7 mouse cellular contexts compared by ENCODE assay signal in genomic region chr7:67953764-67954242, GRCm38 (mm10). TPM values are rescaled to one million over a fixed set of nuclear protein-coding genes. Genes with fewer than 3 reads are reported as not detected.
DNase-seq lines count a peak whose midpoint lies in the region; ATAC-seq and TF ChIP-seq lines count a peak whose summit lies in the region.

No protein-coding gene starts in this region.

- peak overlapping the region; percentile 100 for H3K27ac ChIP-seq in embryonic facial prominence, embryonic 15.5 days (replicated peaks)
- H3K27ac ChIP-seq in intestine, embryonic 16.5 days (ENCODE audit: low read length) = no peak overlapping the region
- peak overlapping the region; percentile 100; the same call in 1 of the 2 replicates for H3K27ac ChIP-seq in lung, embryonic 16.5 days (ENCODE audit: low read length)
- peak overlapping the region; percentile 100 for H3K27ac ChIP-seq in stomach, embryonic 16.5 days (ENCODE audit: low read length)

- H3K27me3 ChIP-seq in C2C12 (ENCODE audit: control insufficient read depth, insufficient read depth, insufficient read length) = no peaks in the 10 kb centered on the region
- H3K27me3 ChIP-seq in embryonic facial prominence, embryonic 15.5 days = no peaks in the 10 kb centered on the region
- H3K27me3 ChIP-seq in intestine, embryonic 16.5 days (replicated peaks; ENCODE audit: control insufficient read depth, insufficient read depth, low read length) = no peaks in the 10 kb centered on the region
- no peaks in the 10 kb centered on the region for H3K27me3 ChIP-seq in lung, embryonic 16.5 days (ENCODE audit: control insufficient read depth, insufficient read depth, low read depth, low read length)
- H3K27me3 ChIP-seq in stomach, embryonic 16.5 days (ENCODE audit: control insufficient read depth, insufficient read depth, low read length) = no peaks in the 10 kb centered on the region

- peaks cover 50% of the 10 kb centered on the region for H3K79me3 ChIP-seq in C2C12 (ENCODE audit: low read depth)

- H3K79me2 ChIP-seq in C2C12 (ENCODE audit: control insufficient read depth, insufficient read depth) = peaks cover 68% of the 10 kb centered on the region

- H3ac ChIP-seq in C2C12 (ENCODE audit: control insufficient read depth, insufficient read length, low read depth) = peak overlapping the region; percentile 73

- H3K4me3 ChIP-seq in C2C12 (ENCODE audit: insufficient read depth, poor library complexity, severe bottlenecking) = peak overlapping the region; percentile 72
- H3K4me3 ChIP-seq in embryonic facial prominence, embryonic 15.5 days (replicated peaks) = peak overlapping the region; percentile 86
- peak overlapping the region; percentile 86 for H3K4me3 ChIP-seq in intestine, embryonic 16.5 days (ENCODE audit: low read length)
- peak overlapping the region; percentile 94 for H3K4me3 ChIP-seq in lung, embryonic 16.5 days (ENCODE audit: low read length)
- peak overlapping the region; percentile 90 for H3K4me3 ChIP-seq in stomach, embryonic 16.5 days (replicated peaks; ENCODE audit: low read length)

- 0% methylated on average over 22 of the region's 23 CpGs for WGBS in embryonic facial prominence, embryonic 15.5 days
- 2% methylated on average over 22 of the region's 23 CpGs for WGBS in intestine, embryonic 16.5 days
- WGBS in lung, embryonic 16.5 days = 0% methylated on average over 22 of the region's 23 CpGs
- WGBS in stomach, embryonic 16.5 days = under 1% methylated on average over 23 of the region's 23 CpGs

- no peaks in the 10 kb centered on the region for H3K9me3 ChIP-seq in embryonic facial prominence, embryonic 15.5 days (replicated peaks)
- no peaks in the 10 kb centered on the region for H3K9me3 ChIP-seq in intestine, embryonic 16.5 days (ENCODE audit: control insufficient read depth, low read length)
- no peaks in the 10 kb centered on the region for H3K9me3 ChIP-seq in lung, embryonic 16.5 days (ENCODE audit: control insufficient read depth, low read length)
- no peaks in the 10 kb centered on the region for H3K9me3 ChIP-seq in stomach, embryonic 16.5 days (replicated peaks; ENCODE audit: control insufficient read depth, low read length)

- no peak for ATAC-seq in embryonic facial prominence, embryonic 15.5 days (ENCODE audit: insufficient number of reproducible peaks, low FRiP score, low TSS enrichment, low read depth)
- no peak for ATAC-seq in intestine, embryonic 16.5 days
- no peak for ATAC-seq in lung, embryonic 16.5 days (ENCODE audit: low read depth)
- ATAC-seq in stomach, embryonic 16.5 days (ENCODE audit: insufficient read depth, low FRiP score) = no peak
- no peak for ATAC-seq in activated CD4-positive, CD25-positive, alpha-beta regulatory T cell, adult 4 months

- H3K4me1 ChIP-seq in embryonic facial prominence, embryonic 15.5 days = peaks cover 39% of the 10 kb centered on the region
- H3K4me1 ChIP-seq in intestine, embryonic 16.5 days (ENCODE audit: control insufficient read depth, insufficient read depth, low read length) = peaks cover 22% of the 10 kb centered on the region
- H3K4me1 ChIP-seq in lung, embryonic 16.5 days (replicated peaks; ENCODE audit: control insufficient read depth, insufficient read depth, low read length) = peaks cover 38% of the 10 kb centered on the region
- H3K4me1 ChIP-seq in stomach, embryonic 16.5 days (ENCODE audit: control insufficient read depth, insufficient read depth, low read length) = peaks cover 38% of the 10 kb centered on the region

- no peak for TF ChIP-seq CTCF in C2C12 (IDR thresholded peaks at IDR 0.05; ENCODE audit: control insufficient read depth, insufficient read depth, insufficient read length)

- peak; percentile 25 for DNase-seq in 3T3-L1 (ENCODE audit: low read depth, low spot score)

- H3K4me2 ChIP-seq in embryonic facial prominence, embryonic 15.5 days (replicated peaks) = peak overlapping the region; percentile 90
- H3K4me2 ChIP-seq in intestine, embryonic 16.5 days (ENCODE audit: low read depth, low read length) = peak overlapping the region; percentile 92
- H3K4me2 ChIP-seq in lung, embryonic 16.5 days (ENCODE audit: low read depth, low read length) = peak overlapping the region; percentile 81
- H3K4me2 ChIP-seq in stomach, embryonic 16.5 days (ENCODE audit: low read depth, low read length) = peak overlapping the region; percentile 98

- peak overlapping the region; percentile 92 for H3K9ac ChIP-seq in embryonic facial prominence, embryonic 15.5 days
- H3K9ac ChIP-seq in intestine, embryonic 16.5 days (ENCODE audit: low read depth, low read length) = peak overlapping the region; percentile 97
- peak overlapping the region; percentile 98 for H3K9ac ChIP-seq in lung, embryonic 16.5 days (ENCODE audit: low read length)
- peak overlapping the region; percentile 95 for H3K9ac ChIP-seq in stomach, embryonic 16.5 days (ENCODE audit: low read length)

- H3K36me3 ChIP-seq in C2C12 (ENCODE audit: control insufficient read depth, insufficient read depth) = no peaks in the 10 kb centered on the region
- H3K36me3 ChIP-seq in embryonic facial prominence, embryonic 15.5 days = no peaks in the 10 kb centered on the region
- no peaks in the 10 kb centered on the region for H3K36me3 ChIP-seq in intestine, embryonic 16.5 days (ENCODE audit: control insufficient read depth, insufficient read depth, low read length)
- H3K36me3 ChIP-seq in lung, embryonic 16.5 days (ENCODE audit: control insufficient read depth, insufficient read depth, low read length) = no peaks in the 10 kb centered on the region
- H3K36me3 ChIP-seq in stomach, embryonic 16.5 days (ENCODE audit: control insufficient read depth, insufficient read depth, low read length) = no peaks in the 10 kb centered on the region

TF ChIP-seq in C2C12, 6 proteins besides CTCF, POLR2A, EP300 and RAD21:
- TF ChIP-seq MYOG (IDR thresholded peaks at IDR 0.05; ENCODE audit: control insufficient read depth, extremely low read depth, insufficient read length) (no peak), MYOD1 (IDR thresholded peaks at IDR 0.05; ENCODE audit: control insufficient read depth, insufficient read length, low read depth) (no peak), USF1 (IDR thresholded peaks at IDR 0.05; ENCODE audit: low read depth) (no peak), CEBPB (IDR thresholded peaks at IDR 0.05; ENCODE audit: low read depth) (no peak), MAX (IDR thresholded peaks at IDR 0.05) (no peak), FOSL1 (IDR thresholded peaks at IDR 0.05; ENCODE audit: insufficient read depth, low read length, poor library complexity, severe bottlenecking) (no peak)

RNA-seq across cellular contexts. Expression of gene Igf1r, which starts 1.2 kb away (rescaled TPM):
- polyA plus RNA-seq in C2C12 (2012; fragmentation: generic; extraction: Trizol) = 9.8 TPM
- 26.2 and 28.8 TPM in 2 replicates for polyA plus RNA-seq in embryonic facial prominence, embryonic 15.5 days (2015; fragmentation: Nextera tagmentation; extraction: Ambion mirVana)
- polyA plus RNA-seq in intestine, embryonic 16.5 days (2015; fragmentation: Nextera tagmentation; extraction: Ambion mirVana) = 9.5 and 10.7 TPM in 2 replicates
- polyA plus RNA-seq in lung, embryonic 16.5 days (2015; fragmentation: Nextera tagmentation; extraction: Ambion mirVana) = 19.9 and 22.9 TPM in 2 replicates
- 15.0 and 15.4 TPM in 2 replicates for polyA plus RNA-seq in stomach, embryonic 16.5 days (2015; fragmentation: Nextera tagmentation; extraction: Ambion mirVana)
- polyA plus RNA-seq in activated CD4-positive, CD25-positive, alpha-beta regulatory T cell, adult 4 months (2017; shearing (Covaris generic)) = 10 to 100 TPM; 11.3 to 19.2 TPM
